Mouse (Mus musculus) intestine, embryonic 16.5 days (tissue): ENCODE measurements around the gene Dab1. TPM values are rescaled to one million over a fixed set of nuclear protein-coding genes. Genes with fewer than 3 reads are reported as not detected.

Experiments used
- ATAC-seq: fragments of 200-750 bp; cut with Nextera tagmentation; 2 replicates; pipeline ENCODE4 v1.8.0; 2017; ENCODE audit warnings: moderate TSS enrichment, moderate library complexity
- H3K27ac ChIP-seq: fragments of 300-500 bp; sonication (generic); 2 replicates; pipeline ENCODE4 v1.5.1; 2014; ENCODE audit warnings: mild to moderate bottlenecking, low read length
- H3K27me3 ChIP-seq: fragments of 300-500 bp; sonication (generic); replicated peaks from 2 replicates; pipeline ENCODE4 v1.6.1; 2014; ENCODE audit warnings: low read length, control low read depth, mixed read lengths; ENCODE audit not compliant: control insufficient read depth, insufficient read depth
- H3K36me3 ChIP-seq: fragments of 300-500 bp; sonication (generic); 2 replicates; pipeline ENCODE4 v1.6.1; 2014; ENCODE audit warnings: low read length, control low read depth; ENCODE audit not compliant: control insufficient read depth, insufficient read depth
- H3K4me1 ChIP-seq: fragments of 300-500 bp; sonication (generic); 2 replicates; pipeline ENCODE4 v1.6.1; 2014; ENCODE audit warnings: low read length, control low read depth, mixed read lengths; ENCODE audit not compliant: control insufficient read depth, insufficient read depth
- H3K4me2 ChIP-seq: fragments of 300-500 bp; sonication (generic); 2 replicates; pipeline ENCODE4 v1.6.1; 2014; ENCODE audit warnings: low read depth, low read length, control low read depth
- H3K4me3 ChIP-seq: fragments of 300-500 bp; sonication (generic); 2 replicates; pipeline ENCODE4 v1.5.1; 2014; ENCODE audit warnings: mild to moderate bottlenecking, low read length
- H3K9ac ChIP-seq: fragments of 300-500 bp; sonication (generic); 2 replicates; pipeline ENCODE4 v1.6.1; 2014; ENCODE audit warnings: low read depth, low read length
- H3K9me3 ChIP-seq: fragments of 300-500 bp; sonication (generic); 2 replicates; pipeline ENCODE4 v1.6.1; 2016; ENCODE audit warnings: low read length, control low read depth; ENCODE audit not compliant: control insufficient read depth
- WGBS: fragments of 180-500 bp; shearing (Covaris S2); extraction: QIAGEN DNeasy Blood & Tissue Kit; methylation state at CpG from one replicate; pipeline ENCODE4 v1.1.7; 2014; 5-methylcytosine and 5-hydroxymethylcytosine counted together
- polyA plus RNA-seq: library from polyadenylated mRNA; unstranded; fragments of >200 nt; fragmentation: Nextera tagmentation; extraction: Ambion mirVana; gene quantifications from 2 replicates; pipeline ENCODE4 v1.2.1, GENCODE M21; 2015

The Dab1 gene
- polyA plus RNA-seq, 1 experiment from 2014 or later = 54.5 TPM

GRCm38 (mm10) chr4:103897702-103898101, 278.5 kb downstream of the Dab1 start:
- no peaks in the 10 kb centered on the region for H3K9me3 ChIP-seq
- WGBS = 80% methylated on average over 6 of the region's 6 CpGs
- no peak for ATAC-seq
- H3K36me3 ChIP-seq = no peaks in the 10 kb centered on the region
- H3K9ac ChIP-seq = no peak overlapping the region
- H3K27me3 ChIP-seq = no peaks in the 10 kb centered on the region
- no peak overlapping the region for H3K27ac ChIP-seq
- H3K4me2 ChIP-seq = no peak overlapping the region
- no peak overlapping the region for H3K4me3 ChIP-seq
- no peaks in the 10 kb centered on the region for H3K4me1 ChIP-seq

GRCm38 (mm10) chr4:103911441-103911840, 292.3 kb downstream of the Dab1 start:
- no peak overlapping the region for H3K4me3 ChIP-seq
- no peaks in the 10 kb centered on the region for H3K36me3 ChIP-seq
- H3K4me2 ChIP-seq = no peak overlapping the region
- no peaks in the 10 kb centered on the region for H3K9me3 ChIP-seq
- no peak overlapping the region for H3K9ac ChIP-seq
- no peak for ATAC-seq
- WGBS = 68% methylated on average over 4 of the region's 4 CpGs
- H3K4me1 ChIP-seq = no peaks in the 10 kb centered on the region
- no peak overlapping the region for H3K27ac ChIP-seq
- H3K27me3 ChIP-seq = no peaks in the 10 kb centered on the region

GRCm38 (mm10) chr4:103912071-103912470, 292.9 kb downstream of the Dab1 start:
- H3K9ac ChIP-seq = no peak overlapping the region
- H3K27me3 ChIP-seq = no peaks in the 10 kb centered on the region
- H3K4me2 ChIP-seq = no peak overlapping the region
- WGBS = 83% methylated on average over 6 of the region's 6 CpGs
- no peak overlapping the region for H3K4me3 ChIP-seq
- H3K27ac ChIP-seq = no peak overlapping the region
- ATAC-seq = no peak
- H3K36me3 ChIP-seq = no peaks in the 10 kb centered on the region
- no peaks in the 10 kb centered on the region for H3K9me3 ChIP-seq
- no peaks in the 10 kb centered on the region for H3K4me1 ChIP-seq

- Histone ChIP-seq H3K4me1 (no peaks in the 10 kb centered on the region), H3K27ac (no peak overlapping the region), H3K36me3 (no peaks in the 10 kb centered on the region), H3K27me3 (no peaks in the 10 kb centered on the region), H3K9me3 (no peaks in the 10 kb centered on the region), H3K4me2 (no peak overlapping the region), H3K4me3 (no peak overlapping the region), H3K9ac (no peak overlapping the region)
- WGBS = 72% methylated on average over 3 of the region's 3 CpGs
- no peak for ATAC-seq
Observed at GRCm38 (mm10) chr4:103922431-103922931, 303.3 kb downstream of the Dab1 start.

GRCm38 (mm10) chr4:103926682-103927081, 307.5 kb downstream of the Dab1 start:
- no peak overlapping the region for H3K4me2 ChIP-seq
- WGBS = 44% methylated on average over 5 of the region's 5 CpGs
- no peak overlapping the region for H3K9ac ChIP-seq
- H3K27me3 ChIP-seq = no peaks in the 10 kb centered on the region
- H3K9me3 ChIP-seq = no peaks in the 10 kb centered on the region
- H3K4me1 ChIP-seq = no peaks in the 10 kb centered on the region
- ATAC-seq = no peak
- H3K27ac ChIP-seq = no peak overlapping the region
- no peaks in the 10 kb centered on the region for H3K36me3 ChIP-seq
- H3K4me3 ChIP-seq = no peak overlapping the region

GRCm38 (mm10) chr4:103929631-103930030, 310.5 kb downstream of the Dab1 start:
- Histone ChIP-seq H3K9me3 (no peaks in the 10 kb centered on the region), H3K4me2 (no peak overlapping the region), H3K4me1 (no peaks in the 10 kb centered on the region), H3K9ac (no peak overlapping the region), H3K4me3 (no peak overlapping the region), H3K27me3 (no peaks in the 10 kb centered on the region), H3K27ac (no peak overlapping the region), H3K36me3 (no peaks in the 10 kb centered on the region)
- no peak for ATAC-seq

GRCm38 (mm10) chr4:103934364-103934763, 315.2 kb downstream of the Dab1 start:
- Histone ChIP-seq H3K4me2 (no peak overlapping the region), H3K4me3 (no peak overlapping the region), H3K9me3 (no peaks in the 10 kb centered on the region), H3K36me3 (no peaks in the 10 kb centered on the region), H3K27ac (no peak overlapping the region), H3K9ac (no peak overlapping the region), H3K27me3 (no peaks in the 10 kb centered on the region), H3K4me1 (no peaks in the 10 kb centered on the region)
- ATAC-seq = no peak
- WGBS = 68% methylated on average over 3 of the region's 3 CpGs

- no peak overlapping the region for H3K4me3 ChIP-seq
- ATAC-seq = no peak
- H3K4me2 ChIP-seq = no peak overlapping the region
- no peak overlapping the region for H3K27ac ChIP-seq
- H3K4me1 ChIP-seq = no peaks in the 10 kb centered on the region
- no peak overlapping the region for H3K9ac ChIP-seq
- no peaks in the 10 kb centered on the region for H3K36me3 ChIP-seq
- 46% methylated on average over 3 of the region's 3 CpGs for WGBS
- H3K27me3 ChIP-seq = no peaks in the 10 kb centered on the region
- no peaks in the 10 kb centered on the region for H3K9me3 ChIP-seq
Observed at GRCm38 (mm10) chr4:103948255-103948654, 329.1 kb downstream of the Dab1 start.

- H3K36me3 ChIP-seq = no peaks in the 10 kb centered on the region
- no peaks in the 10 kb centered on the region for H3K27me3 ChIP-seq
- H3K4me1 ChIP-seq = no peaks in the 10 kb centered on the region
- H3K9me3 ChIP-seq = no peaks in the 10 kb centered on the region
- no peak overlapping the region for H3K27ac ChIP-seq
- no peak overlapping the region for H3K4me3 ChIP-seq
- no peak overlapping the region for H3K4me2 ChIP-seq
- 52% methylated on average over 9 of the region's 9 CpGs for WGBS
- no peak overlapping the region for H3K9ac ChIP-seq
- ATAC-seq = no peak
Observed at GRCm38 (mm10) chr4:103953652-103954220, 334.6 kb downstream of the Dab1 start.
